Mouse (Mus musculus): ENCODE measurements at regions not wholly inside any gene's neighbourhood (a gene's known extent, or its start where the extent isn't known, plus 50 kb on each side); places are given as distances from the start of the nearest gene placed in this dataset.
"Not testable (repeated sequence)": the region's sequence is repeated elsewhere in the genome, so short reads cannot be mapped to it uniquely, and the experiment has no call there.

GRCm38 (mm10) chr12:65425440-65425839 is 200.1 kb downstream of the Wdr20rt start:
- DNase-seq: no peak

GRCm38 (mm10) chr12:65426884-65427283 is 201.6 kb downstream of the Wdr20rt start:
- DNase-seq: no peak

- no peak for DNase-seq
Observed at GRCm38 (mm10) chr12:65428214-65428981, 203.1 kb downstream of the Wdr20rt start.

GRCm38 (mm10) chr12:65450845-65451244 is 225.5 kb downstream of the Wdr20rt start:
- no peak for DNase-seq

GRCm38 (mm10) chr12:65455683-65456082 is 230.4 kb downstream of the Wdr20rt start:
- no peak for DNase-seq

GRCm38 (mm10) chr12:65456956-65457355 is 231.6 kb downstream of the Wdr20rt start:
- no peak for DNase-seq

GRCm38 (mm10) chr12:65464246-65464645 is 238.9 kb downstream of the Wdr20rt start:
- DNase-seq: no peak

- not testable (repeated sequence) for DNase-seq
Observed at GRCm38 (mm10) chr12:65478674-65479073, 253.4 kb downstream of the Wdr20rt start.

- DNase-seq: no peak
Observed at GRCm38 (mm10) chr12:65480829-65481228, 255.5 kb downstream of the Wdr20rt start.

- no peak for DNase-seq
Observed at GRCm38 (mm10) chr12:65491092-65491491, 265.8 kb downstream of the Wdr20rt start.

- DNase-seq: no peak
Observed at GRCm38 (mm10) chr12:65494388-65495030, 269.2 kb downstream of the Wdr20rt start.

- DNase-seq: no peak
Observed at GRCm38 (mm10) chr12:65496613-65497012, 271.3 kb downstream of the Wdr20rt start.

- DNase-seq: no peak
Observed at GRCm38 (mm10) chr12:65497602-65498001, 272.3 kb downstream of the Wdr20rt start.

GRCm38 (mm10) chr12:65501459-65501858 is 276.1 kb downstream of the Wdr20rt start:
- DNase-seq: no peak

- DNase-seq: no peak
Observed at GRCm38 (mm10) chr12:65502045-65502444, 276.7 kb downstream of the Wdr20rt start.

- no peak for DNase-seq
Observed at GRCm38 (mm10) chr12:65513070-65513469, 287.8 kb downstream of the Wdr20rt start.

GRCm38 (mm10) chr12:65534142-65534690 is 308.9 kb downstream of the Wdr20rt start:
- DNase-seq: no peak

- no peak for DNase-seq
Observed at GRCm38 (mm10) chr12:65548301-65548700, 323.0 kb downstream of the Wdr20rt start.

- no peak for DNase-seq
Observed at GRCm38 (mm10) chr12:65552230-65552629, 326.9 kb downstream of the Wdr20rt start.

- no peak for DNase-seq
Observed at GRCm38 (mm10) chr12:65559036-65559435, 333.7 kb downstream of the Wdr20rt start.

- DNase-seq: no peak
Observed at GRCm38 (mm10) chr12:65559809-65560208, 334.5 kb downstream of the Wdr20rt start.

GRCm38 (mm10) chr12:65571633-65572032 is 346.3 kb downstream of the Wdr20rt start:
- no peak for DNase-seq

GRCm38 (mm10) chr12:65593559-65593958 is 368.2 kb downstream of the Wdr20rt start:
- no peak for DNase-seq

GRCm38 (mm10) chr12:65594075-65594474 is 368.8 kb downstream of the Wdr20rt start:
- no peak for DNase-seq

All from layer of hippocampus, adult 9-11 months (tissue).